ENCODE assay signal across 18 mouse cellular contexts in the genomic region with DNA sequence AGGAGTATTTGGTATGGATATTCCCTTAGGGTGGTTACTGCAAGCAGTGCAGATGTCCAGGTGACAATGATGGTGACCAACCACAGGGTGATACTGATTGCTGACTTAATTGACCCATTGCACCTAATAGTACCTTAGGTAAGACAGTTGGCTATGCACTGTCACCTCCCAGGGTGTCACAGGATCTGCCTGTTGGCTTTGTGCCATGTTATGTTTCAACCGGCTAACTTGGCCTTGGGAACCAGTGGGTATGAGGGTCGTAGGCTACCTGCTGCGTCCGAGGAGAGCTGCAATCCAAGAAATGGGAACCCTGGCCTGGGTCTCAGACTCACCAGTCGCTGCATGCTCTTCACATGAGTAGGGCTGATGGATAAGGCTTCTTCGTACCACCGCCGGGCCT.
"Had no signal": no experiment of that assay in that cellular context is flagged by ENCODE, and none has a peak within 500 bp of the region (broad histone marks: within the 10 kb centered on the region; RNA-seq: fewer than 3 reads in every experiment).

No protein-coding gene starts in this region.

- H3K27ac ChIP-seq: midbrain, embryonic 13.5 days; midbrain, embryonic 15.5 days; neural tube, embryonic 13.5 days; neural tube, embryonic 15.5 days had no signal

- H3K9ac ChIP-seq: lung, embryonic 14.5 days; midbrain, embryonic 13.5 days; midbrain, embryonic 15.5 days; neural tube, embryonic 13.5 days; neural tube, embryonic 15.5 days had no signal

- DNase-seq: lung, adult 18-20 months; lung, embryonic 14.5 days; lung, postnatal 10 days; lung, postnatal 4 days; retina, postnatal 1 day; right cerebral cortex, adult 18-20 months; right cerebral cortex, postnatal 25 days; right cerebral cortex, postnatal 4 days; spleen, adult 18-20 months; thymus, adult 18-20 months; thymus, postnatal 14 days; thymus, postnatal 36 days had no signal

- H3K27me3 ChIP-seq: midbrain, embryonic 13.5 days; midbrain, embryonic 15.5 days; neural tube, embryonic 13.5 days; neural tube, embryonic 15.5 days had no signal

- H3K9me3 ChIP-seq: midbrain, embryonic 13.5 days; midbrain, embryonic 15.5 days; neural tube, embryonic 13.5 days; neural tube, embryonic 15.5 days had no signal

- ATAC-seq: midbrain, embryonic 13.5 days had no signal

- H3K4me3 ChIP-seq: midbrain, embryonic 13.5 days; midbrain, embryonic 15.5 days; myocyte; neural tube, embryonic 13.5 days; neural tube, embryonic 15.5 days had no signal

- H3K4me2 ChIP-seq: lung, embryonic 14.5 days; midbrain, embryonic 11.5 days; midbrain, embryonic 13.5 days; midbrain, embryonic 15.5 days; neural tube, embryonic 13.5 days; neural tube, embryonic 15.5 days had no signal
